Mouse (Mus musculus) stomach, embryonic 15.5 days (tissue): ENCODE measurements around the gene E130114P18Rik. TPM values are rescaled to one million over a fixed set of nuclear protein-coding genes. Genes with fewer than 3 reads are reported as not detected.

Source experiments
- ATAC-seq: fragments of 200-750 bp; cut with Nextera tagmentation; 2 replicates; pipeline ENCODE4 v1.8.0; 2017; ENCODE audit warnings: low read depth, moderate number of reproducible peaks, moderate TSS enrichment; ENCODE audit not compliant: insufficient read depth, low FRiP score
- H3K27ac ChIP-seq: fragments of 300-500 bp; sonication (generic); 2 replicates; pipeline ENCODE4 v1.5.1; 2015; ENCODE audit warnings: mild to moderate bottlenecking, inconsistent platforms
- H3K27me3 ChIP-seq: fragments of 300-500 bp; sonication (generic); replicated peaks from 2 replicates; pipeline ENCODE4 v1.6.1; 2015; ENCODE audit warnings: inconsistent platforms
- H3K36me3 ChIP-seq: fragments of 300-500 bp; sonication (generic); 2 replicates; pipeline ENCODE4 v1.6.1; 2015; ENCODE audit warnings: inconsistent platforms
- H3K4me1 ChIP-seq: fragments of 300-500 bp; sonication (generic); 2 replicates; pipeline ENCODE4 v1.6.1; 2015; ENCODE audit warnings: inconsistent platforms
- H3K4me2 ChIP-seq: fragments of 300-500 bp; sonication (generic); 2 replicates; pipeline ENCODE4 v1.6.1; 2015; ENCODE audit warnings: mild to moderate bottlenecking, inconsistent platforms
- H3K4me3 ChIP-seq: fragments of 300-500 bp; sonication (generic); replicated peaks from 2 replicates; pipeline ENCODE4 v1.5.1; 2015; ENCODE audit warnings: inconsistent platforms
- H3K9ac ChIP-seq: fragments of 300-500 bp; sonication (generic); 2 replicates; pipeline ENCODE4 v1.6.1; 2015; ENCODE audit warnings: inconsistent platforms
- H3K9me3 ChIP-seq: fragments of 300-500 bp; sonication (generic); 2 replicates; pipeline ENCODE4 v1.6.1; 2016; ENCODE audit warnings: inconsistent platforms
- WGBS: fragments of 180-500 bp; shearing (Covaris S2); methylation state at CpG from one replicate; pipeline ENCODE4 v1.1.7; 2015; 5-methylcytosine and 5-hydroxymethylcytosine counted together
- polyA plus RNA-seq: library from polyadenylated mRNA; unstranded; fragments of >200 nt; fragmentation: Nextera tagmentation; extraction: Ambion mirVana; gene quantifications from 2 replicates; pipeline ENCODE4 v1.2.1, GENCODE M21; 2015

The E130114P18Rik gene
- polyA plus RNA-seq, 1 experiment from 2014 or later: 2.9 TPM

GRCm38 (mm10) chr4:97580906-97581305, 197.0 kb downstream of the E130114P18Rik start:
- no peak overlapping the region for H3K9ac ChIP-seq
- no peaks in the 10 kb centered on the region for H3K4me1 ChIP-seq
- no peak overlapping the region for H3K27ac ChIP-seq
- H3K4me2 ChIP-seq: no peak overlapping the region
- H3K36me3 ChIP-seq: no peaks in the 10 kb centered on the region
- no peaks in the 10 kb centered on the region for H3K9me3 ChIP-seq
- 91% methylated on average over 7 of the region's 7 CpGs for WGBS
- H3K4me3 ChIP-seq: no peak overlapping the region
- no peaks in the 10 kb centered on the region for H3K27me3 ChIP-seq
- no peak for ATAC-seq

- Histone ChIP-seq H3K27ac (no peak overlapping the region), H3K9me3 (no peaks in the 10 kb centered on the region), H3K4me2 (no peak overlapping the region), H3K4me1 (no peaks in the 10 kb centered on the region), H3K27me3 (no peaks in the 10 kb centered on the region), H3K9ac (no peak overlapping the region), H3K36me3 (no peaks in the 10 kb centered on the region), H3K4me3 (no peak overlapping the region)
- WGBS: 75% methylated on average over 9 of the region's 9 CpGs
- no peak for ATAC-seq
These were observed 199.2 kb downstream of the E130114P18Rik start for GRCm38 (mm10) chr4:97578571-97579165.

- Histone ChIP-seq H3K4me2 (no peak overlapping the region), H3K27me3 (no peaks in the 10 kb centered on the region), H3K27ac (no peak overlapping the region), H3K9ac (no peak overlapping the region), H3K4me3 (no peak overlapping the region), H3K4me1 (no peaks in the 10 kb centered on the region), H3K36me3 (no peaks in the 10 kb centered on the region), H3K9me3 (no peaks in the 10 kb centered on the region)
- ATAC-seq: no peak
- WGBS: 66% methylated on average over 5 of the region's 5 CpGs
These were observed 200.4 kb downstream of the E130114P18Rik start for GRCm38 (mm10) chr4:97577431-97577830.

GRCm38 (mm10) chr4:97575447-97575846, 202.4 kb downstream of the E130114P18Rik start:
- WGBS: 25% methylated on average over 5 of the region's 5 CpGs
- H3K9me3 ChIP-seq: no peaks in the 10 kb centered on the region
- ATAC-seq: no peak

GRCm38 (mm10) chr4:97569320-97569719, 208.6 kb downstream of the E130114P18Rik start:
- no peak for ATAC-seq
- H3K4me3 ChIP-seq: no peak overlapping the region
- H3K36me3 ChIP-seq: no peaks in the 10 kb centered on the region
- H3K4me2 ChIP-seq: no peak overlapping the region
- H3K9me3 ChIP-seq: no peaks in the 10 kb centered on the region
- WGBS: 76% methylated on average over 3 of the region's 3 CpGs
- H3K9ac ChIP-seq: no peak overlapping the region
- no peaks in the 10 kb centered on the region for H3K4me1 ChIP-seq
- H3K27ac ChIP-seq: no peak overlapping the region
- H3K27me3 ChIP-seq: no peaks in the 10 kb centered on the region

More at GRCm38 (mm10) chr4:97575447-97575846, 202.4 kb downstream of the E130114P18Rik start:
- no peaks in the 10 kb centered on the region for H3K27me3 ChIP-seq
- no peak overlapping the region for H3K9ac ChIP-seq
- H3K4me2 ChIP-seq: no peak overlapping the region
- H3K27ac ChIP-seq: no peak overlapping the region
- no peaks in the 10 kb centered on the region for H3K36me3 ChIP-seq
- no peaks in the 10 kb centered on the region for H3K4me1 ChIP-seq
- no peak overlapping the region for H3K4me3 ChIP-seq

GRCm38 (mm10) chr4:97564656-97565055, 213.2 kb downstream of the E130114P18Rik start:
- WGBS: 40% methylated on average over 4 of the region's 4 CpGs
- Histone ChIP-seq H3K4me2 (no peak overlapping the region), H3K9ac (no peak overlapping the region), H3K27ac (no peak overlapping the region), H3K4me1 (no peaks in the 10 kb centered on the region), H3K36me3 (no peaks in the 10 kb centered on the region), H3K9me3 (no peaks in the 10 kb centered on the region), H3K4me3 (no peak overlapping the region), H3K27me3 (no peaks in the 10 kb centered on the region)
- no peak for ATAC-seq

GRCm38 (mm10) chr4:97564199-97564598, 213.7 kb downstream of the E130114P18Rik start:
- no peaks in the 10 kb centered on the region for H3K36me3 ChIP-seq
- H3K4me2 ChIP-seq: no peak overlapping the region
- H3K4me1 ChIP-seq: no peaks in the 10 kb centered on the region
- H3K9ac ChIP-seq: no peak overlapping the region
- no peaks in the 10 kb centered on the region for H3K27me3 ChIP-seq
- H3K9me3 ChIP-seq: no peaks in the 10 kb centered on the region
- ATAC-seq: no peak
- WGBS: 80% methylated on average over 6 of the region's 6 CpGs
- no peak overlapping the region for H3K4me3 ChIP-seq
- H3K27ac ChIP-seq: no peak overlapping the region

GRCm38 (mm10) chr4:97557585-97557984, 220.3 kb downstream of the E130114P18Rik start:
- WGBS: 72% methylated on average over 2 of the region's 2 CpGs
- no peak for ATAC-seq
- Histone ChIP-seq H3K27me3 (no peaks in the 10 kb centered on the region), H3K4me3 (no peak overlapping the region), H3K9me3 (no peaks in the 10 kb centered on the region), H3K4me1 (no peaks in the 10 kb centered on the region), H3K9ac (no peak overlapping the region), H3K36me3 (no peaks in the 10 kb centered on the region), H3K4me2 (no peak overlapping the region), H3K27ac (no peak overlapping the region)

GRCm38 (mm10) chr4:97544016-97544415, 233.9 kb downstream of the E130114P18Rik start:
- Histone ChIP-seq H3K4me3 (no peak overlapping the region), H3K4me1 (no peaks in the 10 kb centered on the region), H3K36me3 (no peaks in the 10 kb centered on the region), H3K9ac (no peak overlapping the region), H3K9me3 (no peaks in the 10 kb centered on the region), H3K27ac (no peak overlapping the region), H3K27me3 (no peaks in the 10 kb centered on the region), H3K4me2 (no peak overlapping the region)
- 31% methylated on average over 5 of the region's 5 CpGs for WGBS
- ATAC-seq: no peak

- 46% methylated on average over 2 of the region's 2 CpGs for WGBS
- Histone ChIP-seq H3K27me3 (no peaks in the 10 kb centered on the region), H3K27ac (no peak overlapping the region), H3K9me3 (no peaks in the 10 kb centered on the region), H3K9ac (no peak overlapping the region), H3K4me3 (no peak overlapping the region), H3K36me3 (no peaks in the 10 kb centered on the region), H3K4me1 (no peaks in the 10 kb centered on the region), H3K4me2 (no peak overlapping the region)
- ATAC-seq: no peak
These were observed 245.8 kb downstream of the E130114P18Rik start for GRCm38 (mm10) chr4:97532072-97532471.

- no peak for ATAC-seq
- no peak overlapping the region for H3K4me3 ChIP-seq
- H3K27ac ChIP-seq: no peak overlapping the region
- H3K9me3 ChIP-seq: no peaks in the 10 kb centered on the region
- no peaks in the 10 kb centered on the region for H3K27me3 ChIP-seq
- no peak overlapping the region for H3K4me2 ChIP-seq
- WGBS: 83% methylated on average over 2 of the region's 2 CpGs
- H3K9ac ChIP-seq: no peak overlapping the region
- H3K36me3 ChIP-seq: no peaks in the 10 kb centered on the region
- no peaks in the 10 kb centered on the region for H3K4me1 ChIP-seq
These were observed 249.4 kb downstream of the E130114P18Rik start for GRCm38 (mm10) chr4:97528517-97528916.
